Mouse (Mus musculus): ENCODE results near the gene Gm43638. TPM values are rescaled to one million over a fixed set of nuclear protein-coding genes. Genes with fewer than 3 reads are reported as not detected.

Gene Gm43638
- not detected for polyA plus RNA-seq (2012; fragmentation: generic; extraction: Trizol)

DNA sequence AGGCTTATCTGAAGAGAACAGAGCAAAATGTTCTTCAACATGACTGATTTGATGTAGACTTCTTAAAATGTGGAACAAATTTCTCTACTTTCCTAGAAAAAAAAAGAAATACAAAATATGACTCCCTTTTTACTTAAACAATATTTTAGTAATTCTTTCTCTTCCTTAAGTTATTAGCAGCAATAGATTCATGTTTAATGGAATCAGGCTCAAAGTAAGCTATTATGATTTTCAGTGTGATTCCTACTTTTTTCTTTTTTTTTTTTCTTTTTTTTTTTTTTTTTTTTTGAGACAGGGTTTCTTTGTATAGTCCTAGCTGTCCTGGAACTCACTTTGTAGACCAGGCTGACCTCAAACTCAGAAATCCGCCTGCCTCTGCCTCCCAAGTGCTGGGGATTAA lies at the start of gene Gm43638:
Gm43638 (minus strand) TSS at position 101 of the 400 bp plus-strand sequence.

DNA sequence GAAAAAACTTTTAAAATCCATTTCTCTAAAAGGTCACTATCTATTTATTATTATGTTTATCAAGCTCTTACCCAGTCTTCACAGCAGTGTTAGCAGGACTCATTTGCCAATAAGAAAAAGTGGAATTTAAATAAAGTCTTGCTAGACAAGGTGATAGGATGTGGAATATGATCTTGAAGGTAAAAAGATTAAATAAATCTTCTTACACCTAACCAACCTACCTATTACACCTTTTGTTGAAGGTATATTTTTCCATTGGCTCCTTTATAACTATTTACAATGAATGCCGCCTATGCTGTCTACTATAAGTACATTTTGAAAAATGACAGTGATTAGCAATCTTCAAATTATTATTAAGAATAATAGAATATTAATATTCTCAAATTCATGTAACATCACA lies 4.2 kb upstream of the Gm43638 start, which contains the start of gene Ugt2a1:
Ugt2a1 (minus strand) TSS at position 101 of the 400 bp plus-strand sequence.

DNA sequence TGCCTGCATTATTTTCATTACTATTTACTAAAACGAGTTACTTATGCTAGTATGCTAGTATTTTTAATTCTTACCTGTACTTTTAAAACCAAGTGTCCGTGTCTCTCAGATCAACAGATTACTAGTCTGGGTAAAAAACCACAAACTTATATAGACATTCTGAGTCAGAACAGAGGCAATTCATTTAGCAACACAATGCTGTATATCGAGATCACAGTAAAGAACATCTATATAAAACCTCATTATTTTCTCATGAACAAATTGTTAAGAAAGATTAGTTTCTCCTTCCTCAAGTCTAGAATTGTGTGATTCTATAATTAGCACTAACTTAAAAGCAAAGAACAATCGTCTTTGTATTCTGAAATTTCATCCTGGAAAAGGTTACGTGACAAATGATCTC lies 4.4 kb downstream of the Gm43638 start, which contains the start of gene Ugt2a2:
Ugt2a2 (minus strand) TSS at position 101 of the 400 bp plus-strand sequence.

DNA sequence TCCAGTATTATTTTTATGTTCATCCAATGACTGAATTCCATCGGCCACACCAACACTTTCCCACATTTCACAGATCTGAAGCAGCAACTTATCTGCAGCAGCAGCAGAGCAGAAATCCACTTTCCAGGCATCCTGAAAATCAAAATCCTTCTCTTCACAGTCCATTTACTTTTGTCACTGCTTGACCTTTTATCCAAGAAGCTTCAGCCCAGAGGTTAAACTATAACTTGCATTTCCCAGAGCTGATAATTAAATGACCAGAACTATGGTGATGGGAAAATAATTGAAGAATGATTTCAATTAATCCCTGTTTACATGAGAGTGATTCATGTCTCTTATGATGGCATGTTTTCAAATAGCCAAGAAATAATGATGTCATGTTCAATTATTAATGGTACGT lies 62.6 kb downstream of the Gm43638 start, which contains the start of gene Ugt2b38:
Ugt2b38 (minus strand) TSS at position 163 of the 400 bp plus-strand sequence.

Other genes with a start within 250 kb of the Gm43638 start
- gene Ugt2b37, start 232.0 kb downstream of the Gm43638 start, polyA plus RNA-seq (2012; fragmentation: generic; extraction: Trizol), result not detected
- not detected for gene Ugt2a3, start 149.6 kb downstream of the Gm43638 start, polyA plus RNA-seq (2012; fragmentation: generic; extraction: Trizol)
- not detected for gene Ugt2b38, start 62.6 kb downstream of the Gm43638 start, polyA plus RNA-seq (2012; fragmentation: generic; extraction: Trizol)
- gene Ugt2a2, start 4.5 kb downstream of the Gm43638 start, polyA plus RNA-seq (2012; fragmentation: generic; extraction: Trizol), result not detected
- gene Ugt2a1, start 4.1 kb upstream of the Gm43638 start, polyA plus RNA-seq (2012; fragmentation: generic; extraction: Trizol), result not detected
- not detected for gene Sult1b1, start 51.4 kb upstream of the Gm43638 start, polyA plus RNA-seq (2012; fragmentation: generic; extraction: Trizol)
- not detected for gene Sult1d1, start 82.2 kb upstream of the Gm43638 start, polyA plus RNA-seq (2012; fragmentation: generic; extraction: Trizol)
- gene Sult1e1, start 104.8 kb upstream of the Gm43638 start, polyA plus RNA-seq (2012; fragmentation: generic; extraction: Trizol), result not detected
- not detected for gene Csn1s1, start 179.4 kb upstream of the Gm43638 start, polyA plus RNA-seq (2012; fragmentation: generic; extraction: Trizol)
- gene Csn2, start 212.8 kb upstream of the Gm43638 start, polyA plus RNA-seq (2012; fragmentation: generic; extraction: Trizol), result not detected

Data from C3H10T1/2 (cell line).